Mouse (Mus musculus): ENCODE measurements at regions not wholly inside any gene's neighbourhood (a gene's known extent, or its start where the extent isn't known, plus 50 kb on each side); places are given as distances from the start of the nearest gene placed in this dataset.

DNA sequence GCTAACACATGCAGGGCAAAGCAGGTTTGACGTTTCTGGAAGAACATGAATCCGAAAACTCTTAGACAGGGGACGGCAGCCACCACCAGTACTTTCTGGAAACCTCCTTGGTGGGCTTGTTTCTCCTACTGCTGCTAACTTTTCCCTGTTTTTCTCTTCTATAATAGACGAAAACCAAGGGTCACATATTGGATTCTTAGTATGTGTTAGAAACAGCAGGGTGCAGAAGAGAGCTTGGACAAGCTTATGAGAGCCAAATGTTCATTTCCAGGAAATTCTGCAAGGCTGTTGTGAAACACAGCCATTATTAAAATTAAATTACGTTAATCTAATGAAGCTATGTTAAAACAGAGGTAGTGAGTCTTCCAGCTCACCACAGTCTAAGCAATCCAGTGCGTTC is 87.9 kb upstream of the Galnt15 start:
- no peaks in the 10 kb centered on the region for H3K27me3 ChIP-seq (ENCODE audit: control insufficient read depth, insufficient read depth, low read length)

DNA sequence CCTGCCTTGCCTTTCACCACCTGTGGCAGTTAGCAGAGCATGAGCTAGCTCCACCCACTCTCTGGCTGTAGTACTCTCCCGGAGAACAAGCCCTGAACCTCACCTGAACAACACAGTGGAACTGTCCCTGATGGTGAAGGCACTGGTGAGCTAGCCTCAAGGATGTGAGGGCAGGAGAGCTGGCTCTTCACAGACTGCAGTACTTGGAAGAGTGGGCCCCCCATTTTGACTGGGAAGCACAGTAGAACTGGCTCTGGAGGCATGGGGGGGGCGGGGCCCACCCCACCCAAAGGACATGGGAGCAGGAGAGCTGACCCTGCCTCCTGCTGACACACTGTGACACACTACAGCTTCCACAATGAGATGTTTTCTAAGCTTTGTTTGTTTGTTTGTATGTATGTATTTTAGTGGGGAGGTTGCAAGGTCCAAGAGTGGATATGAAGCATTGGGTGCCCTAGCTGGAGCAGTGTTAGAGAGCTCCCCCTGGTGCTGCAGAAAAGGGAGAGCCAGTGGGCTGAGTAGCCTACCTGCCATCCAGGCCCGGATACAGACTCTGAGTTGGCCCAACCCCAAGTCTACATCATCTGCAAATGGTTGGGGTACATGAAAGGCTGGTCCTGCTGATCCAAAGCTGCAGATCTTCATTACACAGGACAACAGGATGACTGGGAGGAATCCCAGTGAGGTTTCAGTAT is 86.4 kb upstream of the Galnt15 start:
- no peak for DNase-seq (ENCODE audit: low read depth in 1 of 2, low spot score in 2 of 2)
- no peak overlapping the region for H3K4me3 ChIP-seq (ENCODE audit: extremely low read depth, insufficient read depth, insufficient read length)
- no peaks in the 10 kb centered on the region for H3K36me3 ChIP-seq (ENCODE audit: control insufficient read depth, insufficient read depth, low read length)
- WGBS: 63% methylated on average over 3 of the region's 3 CpGs
- no peak overlapping the region for H3K27ac ChIP-seq (ENCODE audit: insufficient read depth, low read length)
- no peaks in the 10 kb centered on the region for H3K27me3 ChIP-seq (ENCODE audit: control insufficient read depth, insufficient read depth, low read length)
- no peak for TF ChIP-seq CTCF (IDR thresholded peaks at IDR 0.05; ENCODE audit: extremely low read depth, insufficient read depth, insufficient read length, insufficient replicate concordance)
- TF ChIP-seq POLR2A (IDR thresholded peaks at IDR 0.05; ENCODE audit: low read depth, low read length): no peak
- no peaks in the 10 kb centered on the region for H3K4me1 ChIP-seq (ENCODE audit: control insufficient read depth, insufficient read depth, insufficient read length)

More for the DNA sequence above, 87.9 kb upstream of the Galnt15 start:
- Histone ChIP-seq H3K4me1 (ENCODE audit: control insufficient read depth, insufficient read depth, insufficient read length) (no peaks in the 10 kb centered on the region), H3K4me3 (ENCODE audit: extremely low read depth, insufficient read depth, insufficient read length) (no peak overlapping the region), H3K36me3 (ENCODE audit: control insufficient read depth, insufficient read depth, low read length) (no peaks in the 10 kb centered on the region), H3K27ac (ENCODE audit: insufficient read depth, low read length) (no peak overlapping the region)
- 83% methylated on average over 6 of the region's 6 CpGs for WGBS
- no peak for DNase-seq (ENCODE audit: low read depth in 1 of 2, low spot score in 2 of 2)
- no peak for TF ChIP-seq POLR2A (IDR thresholded peaks at IDR 0.05; ENCODE audit: low read depth, low read length)
- TF ChIP-seq CTCF (IDR thresholded peaks at IDR 0.05; ENCODE audit: extremely low read depth, insufficient read depth, insufficient read length, insufficient replicate concordance): no peak

DNA sequence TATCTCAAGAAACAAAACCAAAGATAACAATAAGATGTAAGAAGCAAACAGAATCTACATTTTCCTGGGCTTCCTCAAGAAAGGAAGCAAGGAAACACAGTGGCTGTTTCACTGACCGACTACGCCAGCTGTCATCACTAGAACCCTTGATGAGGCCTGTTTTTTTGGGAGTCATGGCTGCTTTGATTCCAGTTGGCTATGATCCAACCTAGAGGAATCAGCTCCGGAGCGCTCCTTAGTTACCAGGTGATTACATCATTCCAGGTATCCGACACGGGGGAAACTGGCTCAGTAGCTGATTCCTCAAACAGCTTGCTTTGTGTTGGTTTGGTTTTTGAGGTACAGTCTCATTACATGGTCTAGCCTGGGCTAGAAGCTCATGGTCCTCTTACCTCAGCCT is 84.1 kb upstream of the Galnt15 start:
- WGBS: 94% methylated on average over 6 of the region's 6 CpGs
- Histone ChIP-seq H3K4me3 (ENCODE audit: extremely low read depth, insufficient read depth, insufficient read length) (no peak overlapping the region), H3K27ac (ENCODE audit: insufficient read depth, low read length) (no peak overlapping the region), H3K4me1 (ENCODE audit: control insufficient read depth, insufficient read depth, insufficient read length) (no peaks in the 10 kb centered on the region), H3K27me3 (ENCODE audit: control insufficient read depth, insufficient read depth, low read length) (no peaks in the 10 kb centered on the region), H3K36me3 (ENCODE audit: control insufficient read depth, insufficient read depth, low read length) (no peaks in the 10 kb centered on the region)
- no peak for DNase-seq (ENCODE audit: low read depth in 1 of 2, low spot score in 2 of 2)
- TF ChIP-seq CTCF (IDR thresholded peaks at IDR 0.05; ENCODE audit: extremely low read depth, insufficient read depth, insufficient read length, insufficient replicate concordance) (no peak), POLR2A (IDR thresholded peaks at IDR 0.05; ENCODE audit: low read depth, low read length) (no peak)

DNA sequence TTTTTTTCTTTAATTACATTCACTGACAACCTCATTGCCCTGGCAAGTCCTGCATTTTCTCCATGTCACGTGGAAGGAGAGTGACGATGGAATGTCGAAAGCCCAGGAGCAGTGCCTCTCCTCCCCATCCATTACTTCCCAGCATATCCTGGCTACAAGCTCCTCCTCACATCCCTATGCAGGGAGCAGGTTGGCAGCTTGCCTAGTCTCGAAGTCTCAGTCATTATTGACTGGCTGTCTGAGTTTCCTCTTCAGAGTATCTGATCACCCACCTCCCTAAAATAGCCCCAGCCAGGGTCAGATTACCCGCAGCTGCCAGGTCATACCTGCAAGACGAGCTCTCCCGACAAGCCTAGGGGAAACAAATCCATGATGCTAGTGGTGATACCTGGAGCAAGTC is 83.7 kb upstream of the Galnt15 start:
- WGBS: 82% methylated on average over 7 of the region's 7 CpGs
- no peak overlapping the region for H3K27ac ChIP-seq (ENCODE audit: insufficient read depth, low read length)
- no peaks in the 10 kb centered on the region for H3K4me1 ChIP-seq (ENCODE audit: control insufficient read depth, insufficient read depth, insufficient read length)
- TF ChIP-seq CTCF (IDR thresholded peaks at IDR 0.05; ENCODE audit: extremely low read depth, insufficient read depth, insufficient read length, insufficient replicate concordance): no peak
- TF ChIP-seq POLR2A (IDR thresholded peaks at IDR 0.05; ENCODE audit: low read depth, low read length): no peak
- H3K36me3 ChIP-seq (ENCODE audit: control insufficient read depth, insufficient read depth, low read length): no peaks in the 10 kb centered on the region
- H3K4me3 ChIP-seq (ENCODE audit: extremely low read depth, insufficient read depth, insufficient read length): no peak overlapping the region
- H3K27me3 ChIP-seq (ENCODE audit: control insufficient read depth, insufficient read depth, low read length): no peaks in the 10 kb centered on the region
- DNase-seq (ENCODE audit: low read depth in 1 of 2, low spot score in 2 of 2): no peak

DNA sequence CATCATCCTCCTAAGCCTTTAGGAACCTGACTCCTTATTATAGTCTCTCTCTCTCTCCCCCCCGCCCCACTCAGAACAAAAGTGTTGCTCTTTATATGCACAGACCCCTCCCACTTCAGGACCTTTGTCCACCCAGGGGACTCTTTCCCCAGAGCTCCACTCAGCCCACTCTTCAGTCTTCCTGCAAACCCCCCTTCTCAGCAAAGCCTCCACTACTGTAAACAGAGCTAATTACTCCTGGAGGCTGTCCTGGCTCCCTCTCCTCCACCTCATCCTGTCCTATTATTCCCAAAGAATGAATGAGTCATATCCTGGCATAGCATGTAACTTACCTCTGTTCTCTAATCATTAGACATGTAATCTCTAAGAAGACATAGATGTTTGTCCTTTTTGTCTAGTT is 82.8 kb upstream of the Galnt15 start:
- Histone ChIP-seq H3K36me3 (ENCODE audit: control insufficient read depth, insufficient read depth, low read length) (no peaks in the 10 kb centered on the region), H3K27ac (ENCODE audit: insufficient read depth, low read length) (no peak overlapping the region), H3K4me3 (ENCODE audit: extremely low read depth, insufficient read depth, insufficient read length) (no peak overlapping the region), H3K27me3 (ENCODE audit: control insufficient read depth, insufficient read depth, low read length) (no peaks in the 10 kb centered on the region), H3K4me1 (ENCODE audit: control insufficient read depth, insufficient read depth, insufficient read length) (no peaks in the 10 kb centered on the region)
- DNase-seq (ENCODE audit: low read depth in 1 of 2, low spot score in 2 of 2): no peak
- TF ChIP-seq POLR2A (IDR thresholded peaks at IDR 0.05; ENCODE audit: low read depth, low read length): no peak
- no peak for TF ChIP-seq CTCF (IDR thresholded peaks at IDR 0.05; ENCODE audit: extremely low read depth, insufficient read depth, insufficient read length, insufficient replicate concordance)
- 71% methylated on average over 1 of the region's 1 CpGs for WGBS

DNA sequence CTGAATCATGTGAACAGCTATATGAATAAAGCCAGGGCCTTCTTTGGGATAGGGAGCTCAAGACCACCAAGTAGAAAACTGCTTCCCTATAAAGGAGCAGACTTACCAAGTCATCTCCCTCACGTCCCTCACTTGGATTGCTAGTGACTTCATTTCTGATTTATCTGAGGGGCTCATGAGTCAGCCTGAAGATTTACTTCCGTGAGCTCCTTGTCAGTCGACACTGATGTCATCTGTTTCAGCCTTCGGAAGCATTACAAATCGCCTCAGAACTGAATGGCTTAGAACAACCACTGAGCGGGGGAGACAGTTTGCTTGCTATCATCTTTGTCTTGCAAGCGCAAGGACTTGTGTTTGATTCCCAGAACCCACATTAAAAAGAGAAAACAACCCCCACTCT is 81.5 kb upstream of the Galnt15 start:
- Histone ChIP-seq H3K4me3 (ENCODE audit: extremely low read depth, insufficient read depth, insufficient read length) (no peak overlapping the region), H3K36me3 (ENCODE audit: control insufficient read depth, insufficient read depth, low read length) (no peaks in the 10 kb centered on the region), H3K4me1 (ENCODE audit: control insufficient read depth, insufficient read depth, insufficient read length) (no peaks in the 10 kb centered on the region), H3K27me3 (ENCODE audit: control insufficient read depth, insufficient read depth, low read length) (no peaks in the 10 kb centered on the region), H3K27ac (ENCODE audit: insufficient read depth, low read length) (no peak overlapping the region)
- TF ChIP-seq CTCF (IDR thresholded peaks at IDR 0.05; ENCODE audit: extremely low read depth, insufficient read depth, insufficient read length, insufficient replicate concordance) (no peak), POLR2A (IDR thresholded peaks at IDR 0.05; ENCODE audit: low read depth, low read length) (no peak)
- no peak for DNase-seq (ENCODE audit: low read depth in 1 of 2, low spot score in 2 of 2)
- WGBS: 59% methylated on average over 7 of the region's 7 CpGs

DNA sequence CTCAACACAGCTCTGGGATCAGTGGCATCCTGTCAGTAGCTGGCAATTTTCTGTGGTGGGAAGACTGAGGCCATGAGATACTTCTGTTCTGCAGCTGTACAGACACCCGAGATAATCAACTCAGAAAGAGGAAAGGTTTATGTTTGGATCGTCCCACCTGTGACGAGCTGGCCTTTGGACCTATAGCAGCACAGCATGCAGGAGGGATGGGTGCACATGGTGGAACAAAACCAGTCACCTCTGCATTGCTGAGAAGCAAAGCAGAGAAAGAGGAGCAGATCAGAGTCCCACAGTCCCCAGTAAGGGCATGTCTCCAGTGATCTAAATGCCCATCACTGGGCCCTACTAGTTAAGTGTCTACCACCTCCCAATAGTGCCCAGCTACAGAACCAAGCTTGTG is 76.9 kb upstream of the Galnt15 start:
- TF ChIP-seq CTCF (IDR thresholded peaks at IDR 0.05; ENCODE audit: extremely low read depth, insufficient read depth, insufficient read length, insufficient replicate concordance) (no peak), POLR2A (IDR thresholded peaks at IDR 0.05; ENCODE audit: low read depth, low read length) (no peak)
- Histone ChIP-seq H3K4me1 (ENCODE audit: control insufficient read depth, insufficient read depth, insufficient read length) (no peaks in the 10 kb centered on the region), H3K27me3 (ENCODE audit: control insufficient read depth, insufficient read depth, low read length) (no peaks in the 10 kb centered on the region), H3K36me3 (ENCODE audit: control insufficient read depth, insufficient read depth, low read length) (no peaks in the 10 kb centered on the region), H3K4me3 (ENCODE audit: extremely low read depth, insufficient read depth, insufficient read length) (no peak overlapping the region), H3K27ac (ENCODE audit: insufficient read depth, low read length) (no peak overlapping the region)
- DNase-seq (ENCODE audit: low read depth in 1 of 2, low spot score in 2 of 2): no peak
- WGBS: 79% methylated on average over 3 of the region's 3 CpGs

All from spleen, adult 2 months (tissue).